Mouse (Mus musculus) stomach, postnatal 0 days (tissue): Measurements from ENCODE around the gene C1qa. TPM values are rescaled to one million over a fixed set of nuclear protein-coding genes. Genes with fewer than 3 reads are reported as not detected.

Experiments used
- ATAC-seq: fragments of 200-750 bp; cut with Nextera tagmentation; 2 replicates; pipeline ENCODE4 v1.8.0; 2017; ENCODE audit not compliant: low FRiP score, low TSS enrichment
- DNase-seq: peaks from one replicate; pipeline ENCODE4 v3.0.0-alpha.2; 2016; ENCODE audit warnings: low spot score
- H3K27ac ChIP-seq: fragments of 300-500 bp; sonication (generic); replicated peaks from 2 replicates; pipeline ENCODE4 v1.5.1; 2014; ENCODE audit warnings: mild to moderate bottlenecking, control low read depth
- H3K27me3 ChIP-seq: fragments of 300-500 bp; sonication (generic); 2 replicates; pipeline ENCODE4 v1.6.1; 2014; ENCODE audit warnings: low read length; ENCODE audit not compliant: control insufficient read depth, insufficient read depth
- H3K36me3 ChIP-seq: fragments of 300-500 bp; sonication (generic); 2 replicates; pipeline ENCODE4 v1.6.1; 2014; ENCODE audit warnings: low read length, mixed read lengths; ENCODE audit not compliant: control insufficient read depth, insufficient read depth
- H3K4me1 ChIP-seq: fragments of 300-500 bp; sonication (generic); replicated peaks from 2 replicates; pipeline ENCODE4 v1.6.1; 2014; ENCODE audit warnings: antibody characterized with exemption; ENCODE audit not compliant: control insufficient read depth, insufficient read depth
- H3K4me2 ChIP-seq: fragments of 300-500 bp; sonication (generic); replicated peaks from 2 replicates; pipeline ENCODE4 v1.6.1; 2014; ENCODE audit warnings: low read depth, mild to moderate bottlenecking, control low read depth, moderate library complexity
- H3K4me3 ChIP-seq: fragments of 300-500 bp; sonication (generic); 2 replicates; pipeline ENCODE4 v1.5.1; 2014; ENCODE audit warnings: low read depth, low read length, control low read depth
- H3K9ac ChIP-seq: fragments of 300-500 bp; sonication (generic); 2 replicates; pipeline ENCODE4 v1.6.1; 2014; ENCODE audit warnings: mild to moderate bottlenecking, low read length, control low read depth, mixed read lengths
- H3K9me3 ChIP-seq: fragments of 300-500 bp; sonication (generic); 2 replicates; pipeline ENCODE4 v1.6.1; 2016; ENCODE audit warnings: low read length; ENCODE audit not compliant: control insufficient read depth
- CTCF ChIP-seq: IDR thresholded peaks from 2 replicates; pipeline ENCODE4 v1.5.1; 2016; ENCODE audit warnings: antibody characterized with exemption, low read depth, mild to moderate bottlenecking, moderate library complexity
- EP300 ChIP-seq: optimal IDR thresholded peaks from 2 replicates; pipeline ENCODE3; 2016; ENCODE audit warnings: antibody characterized with exemption
- WGBS: fragments of 180-500 bp; shearing (Covaris S2); extraction: QIAGEN DNeasy Blood & Tissue Kit; methylation state at CpG from one replicate; pipeline ENCODE4 v1.1.7; 2014; 5-methylcytosine and 5-hydroxymethylcytosine counted together
- polyA plus RNA-seq: library from polyadenylated mRNA; unstranded; fragments of >200 nt; fragmentation: Nextera tagmentation; extraction: Ambion mirVana; gene quantifications from 2 replicates; pipeline ENCODE4 v1.2.1, GENCODE M21; 2015

C1qa gene
- polyA plus RNA-seq, 1 experiment from 2014 or later = 49.7 TPM

GRCm38 (mm10) chr4:136852119-136852518 is 46.5 kb downstream of the C1qa start:
- ATAC-seq = no peak
- 45% methylated on average over 5 of the region's 5 CpGs for WGBS
- no peak overlapping the region for H3K27ac ChIP-seq

GRCm38 (mm10) chr4:136848565-136848964 is 50.0 kb downstream of the C1qa start:
- H3K4me2 ChIP-seq = no peak overlapping the region
- no peak overlapping the region for H3K27ac ChIP-seq
- no peaks in the 10 kb centered on the region for H3K9me3 ChIP-seq
- no peak overlapping the region for H3K9ac ChIP-seq
- TF ChIP-seq CTCF = no peak
- no peak for TF ChIP-seq EP300
- no peaks in the 10 kb centered on the region for H3K4me1 ChIP-seq
- no peaks in the 10 kb centered on the region for H3K36me3 ChIP-seq
- ATAC-seq (no peak), DNase-seq (no peak)
- no peaks in the 10 kb centered on the region for H3K27me3 ChIP-seq
- 68% methylated on average over 4 of the region's 4 CpGs for WGBS
- H3K4me3 ChIP-seq = no peak overlapping the region

More at GRCm38 (mm10) chr4:136852119-136852518, 46.5 kb downstream of the C1qa start:
- Histone ChIP-seq H3K4me3 (no peak overlapping the region), H3K36me3 (no peaks in the 10 kb centered on the region), H3K9ac (no peak overlapping the region), H3K4me1 (no peaks in the 10 kb centered on the region), H3K9me3 (no peaks in the 10 kb centered on the region), H3K4me2 (no peak overlapping the region), H3K27me3 (no peaks in the 10 kb centered on the region)
- no peak for TF ChIP-seq EP300
- no peak for TF ChIP-seq CTCF
- no peak for DNase-seq

- no peak for ATAC-seq
Observed at GRCm38 (mm10) chr4:136847166-136847565, 51.4 kb downstream of the C1qa start.

More at GRCm38 (mm10) chr4:136847166-136847565, 51.4 kb downstream of the C1qa start:
- no peak for DNase-seq
- TF ChIP-seq CTCF = no peak
- no peak for TF ChIP-seq EP300
- Histone ChIP-seq H3K4me2 (no peak overlapping the region), H3K27ac (no peak overlapping the region), H3K36me3 (no peaks in the 10 kb centered on the region), H3K9me3 (no peaks in the 10 kb centered on the region), H3K27me3 (no peaks in the 10 kb centered on the region), H3K9ac (no peak overlapping the region), H3K4me3 (no peak overlapping the region), H3K4me1 (no peaks in the 10 kb centered on the region)
- 66% methylated on average over 6 of the region's 6 CpGs for WGBS

Other genes starting within 250 kb of the C1qa start
- gene Ephb2, start 62.8 kb downstream of the C1qa start, polyA plus RNA-seq = 2.3 and 2.5 TPM in 2 replicates
- gene C1qb, start 12.6 kb downstream of the C1qa start, polyA plus RNA-seq = 79.6 and 80.6 TPM in 2 replicates
- 48.6 and 49.4 TPM in 2 replicates for gene C1qc, start 5.7 kb downstream of the C1qa start, polyA plus RNA-seq
- 0.11 and 0.16 TPM in 2 replicates for gene Epha8, start 58.0 kb upstream of the C1qa start, polyA plus RNA-seq
- gene Zbtb40, start 150.0 kb upstream of the C1qa start, polyA plus RNA-seq = 0.86 and 0.87 TPM in 2 replicates